Mouse (Mus musculus) spleen, adult 12 weeks (tissue): Measurements from ENCODE around the gene Ccdc34.
"Not testable (repeated sequence)": the region's sequence is repeated elsewhere in the genome, so short reads cannot be mapped to it uniquely, and the experiment has no call there.

Experiments used
- DNase-seq: peaks from one replicate; pipeline ENCODE4 v3.0.0; 2022; ENCODE audit warnings: low spot score

The Ccdc34 gene

DNA sequence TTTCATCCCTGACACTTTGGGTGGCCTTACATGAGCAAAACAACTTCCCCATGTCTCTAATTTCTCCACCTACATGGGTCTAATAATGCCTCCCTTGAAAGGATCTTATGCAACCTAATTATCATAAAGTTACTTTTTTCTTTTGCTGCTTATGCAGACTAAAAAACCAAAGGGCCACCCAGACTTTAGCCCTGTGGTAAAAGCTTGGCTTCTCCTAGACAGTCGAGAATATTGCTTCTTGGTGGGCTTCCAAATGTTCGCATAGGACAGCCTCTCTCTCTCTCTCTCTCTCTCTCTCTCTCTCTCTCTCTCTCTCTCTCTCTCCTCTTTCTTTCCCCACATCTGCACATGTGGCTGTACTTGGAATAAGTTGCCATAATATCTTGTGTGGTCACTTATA is 60.0 kb downstream of the Ccdc34 start:
- DNase-seq, result no peak

DNA sequence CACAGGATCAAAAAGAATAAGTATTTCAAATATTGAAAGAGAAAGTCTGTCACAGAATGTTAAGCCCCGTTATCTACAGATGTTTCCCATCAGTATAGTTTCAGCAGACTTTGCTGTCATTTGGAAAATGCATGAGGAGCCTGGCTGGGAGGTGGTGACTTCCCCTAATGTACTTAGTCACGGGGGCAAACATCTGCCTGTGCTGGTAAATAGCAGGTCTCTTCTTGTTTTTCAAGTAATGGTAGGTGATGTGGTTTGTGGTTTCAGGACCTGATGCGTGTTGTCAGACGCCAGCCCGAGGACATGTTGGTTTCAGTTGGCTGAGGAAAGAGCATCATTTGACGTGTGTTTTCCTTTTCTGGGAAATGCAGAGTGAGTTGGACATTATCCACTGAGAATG is 62.9 kb downstream of the Ccdc34 start:
- no peak for DNase-seq

- no peak for DNase-seq
Observed at GRCm38 (mm10) chr2:110082975-110083374, 65.4 kb downstream of the Ccdc34 start.

GRCm38 (mm10) chr2:110085701-110086143 is 68.1 kb downstream of the Ccdc34 start:
- DNase-seq, result no peak

DNA sequence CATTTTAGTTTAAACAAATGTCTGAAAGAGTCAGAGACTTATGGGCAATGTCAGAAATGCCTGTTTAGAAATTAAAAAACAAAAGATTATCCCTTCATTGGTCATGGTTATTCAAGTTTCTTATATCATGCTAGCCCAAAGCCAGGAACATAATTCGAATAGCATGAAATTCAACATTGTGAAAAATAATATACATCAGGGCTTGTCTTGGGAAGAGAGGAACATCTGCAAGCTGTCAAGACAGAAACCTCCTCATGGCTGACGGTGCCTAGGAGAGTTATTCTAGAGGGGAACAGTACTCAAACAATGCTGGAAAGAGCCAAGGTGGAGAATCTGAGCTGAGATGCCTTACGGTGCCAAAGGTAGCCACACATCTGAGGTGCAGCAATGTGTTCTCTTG is 96.5 kb downstream of the Ccdc34 start:
- no peak for DNase-seq

- DNase-seq, result no peak
Observed at GRCm38 (mm10) chr2:110129396-110129795, 111.8 kb downstream of the Ccdc34 start.

GRCm38 (mm10) chr2:110131573-110131972 is 114.0 kb downstream of the Ccdc34 start:
- DNase-seq, result no peak

DNA sequence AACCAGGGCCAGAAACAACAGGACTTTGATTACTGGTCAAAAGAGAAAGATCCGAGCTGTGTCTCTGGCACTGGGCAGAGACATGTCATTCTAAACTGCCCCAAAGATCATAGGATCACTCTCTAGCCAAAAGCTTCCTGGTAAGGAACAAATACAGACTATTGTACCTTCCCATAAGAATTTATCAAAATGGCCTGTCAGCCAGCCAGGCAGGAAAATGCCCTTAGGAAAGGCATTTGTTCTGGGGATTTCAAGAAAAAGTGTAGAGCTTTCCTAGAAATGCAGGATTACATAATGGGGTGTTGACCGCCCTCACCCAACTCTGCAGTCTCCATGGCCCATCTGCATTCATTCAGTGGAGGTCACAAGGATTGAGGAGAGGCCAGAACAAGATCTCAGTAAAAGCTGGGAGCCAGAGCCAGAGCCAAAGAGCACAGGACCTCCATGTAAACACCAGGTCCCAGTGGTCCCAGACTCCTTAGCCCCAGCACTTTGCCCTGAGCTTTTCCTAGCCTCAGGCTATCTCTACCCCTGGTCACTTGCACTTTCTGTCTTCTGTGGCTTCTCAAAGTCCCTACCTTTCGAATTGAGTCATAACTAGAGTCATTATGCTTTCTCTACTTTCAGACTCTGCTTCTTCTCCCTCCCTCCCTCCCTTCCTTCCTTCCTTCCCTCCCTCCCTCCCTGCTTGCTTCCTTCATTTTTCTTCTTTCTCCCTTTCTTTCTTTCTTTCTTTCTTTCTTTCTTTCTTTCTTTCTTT is 115.9 kb downstream of the Ccdc34 start:
- no peak for DNase-seq

DNA sequence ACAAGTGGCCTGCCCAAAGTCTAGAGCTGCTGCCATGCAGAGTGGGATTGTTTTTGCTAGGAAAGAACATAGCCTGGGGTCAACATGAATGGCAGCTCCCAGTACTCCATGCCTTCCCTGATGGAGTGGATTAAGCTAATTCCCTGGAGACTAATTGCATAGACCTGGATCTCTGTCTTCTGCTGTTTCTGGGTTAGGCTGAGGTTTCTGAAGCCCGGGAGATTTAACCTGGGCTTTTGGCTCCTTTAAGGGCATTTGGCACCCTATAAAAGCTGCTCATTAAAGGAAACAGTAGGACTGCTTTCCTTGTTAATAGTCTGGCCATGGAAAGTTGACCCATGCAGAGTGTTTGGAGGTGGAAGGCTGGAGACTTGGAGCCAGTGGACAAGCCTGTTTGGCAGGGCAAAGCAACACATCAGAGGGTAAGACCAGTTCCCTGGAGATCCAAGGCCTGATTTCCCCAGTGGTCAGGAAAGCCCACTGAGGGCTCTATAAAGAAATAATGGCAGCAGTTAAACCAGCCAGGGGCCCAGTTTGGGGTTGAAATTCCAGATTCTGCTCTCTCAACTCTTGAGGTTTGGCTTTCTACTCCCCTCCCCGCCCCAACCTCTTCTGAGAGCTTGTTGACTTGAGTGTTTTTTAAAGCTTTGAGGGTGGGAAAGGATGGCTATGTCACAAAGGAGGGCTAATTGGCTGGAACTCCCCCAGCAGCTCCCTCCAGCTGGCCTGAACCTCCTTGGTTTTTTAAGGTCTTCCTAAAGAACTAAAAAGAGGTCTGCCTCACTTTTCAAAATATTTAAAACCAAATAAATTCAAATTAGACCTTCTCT is 117.4 kb downstream of the Ccdc34 start:
- DNase-seq, result no peak

- no peak for DNase-seq
Observed at GRCm38 (mm10) chr2:110137291-110137690, 119.7 kb downstream of the Ccdc34 start.

GRCm38 (mm10) chr2:110138096-110138495 is 120.5 kb downstream of the Ccdc34 start:
- DNase-seq, result no peak

- DNase-seq, result not testable (repeated sequence)
Observed at GRCm38 (mm10) chr2:110147980-110148379, 130.4 kb downstream of the Ccdc34 start.

- no peak for DNase-seq
Observed at GRCm38 (mm10) chr2:110149246-110149645, 131.6 kb downstream of the Ccdc34 start.

DNA sequence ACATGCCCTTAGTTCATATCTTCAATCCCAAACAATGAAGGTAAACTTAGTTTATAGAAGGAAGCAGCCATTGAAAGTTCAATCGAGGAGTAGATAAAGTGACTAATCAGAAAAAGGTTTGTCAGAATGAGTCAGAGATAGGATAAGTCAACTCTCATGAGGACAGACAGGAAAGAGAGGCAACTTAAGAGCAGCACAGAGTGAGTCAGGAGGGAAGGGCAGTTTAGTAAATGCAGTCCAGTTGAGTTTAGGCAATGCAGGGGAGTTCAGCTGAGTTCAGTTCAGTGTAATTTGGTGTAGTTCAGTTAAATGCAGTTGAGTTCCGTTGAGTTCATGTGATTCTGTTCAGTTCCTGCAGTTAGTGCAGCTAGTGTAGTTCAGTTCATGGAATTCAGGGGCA is 138.7 kb downstream of the Ccdc34 start:
- DNase-seq, result no peak

GRCm38 (mm10) chr2:110165003-110165402 is 147.4 kb downstream of the Ccdc34 start:
- DNase-seq, result no peak

- no peak for DNase-seq
Observed at GRCm38 (mm10) chr2:110167694-110168093, 150.1 kb downstream of the Ccdc34 start.

- DNase-seq, result no peak
Observed at GRCm38 (mm10) chr2:110168361-110168760, 150.7 kb downstream of the Ccdc34 start.

- DNase-seq, result no peak
Observed at GRCm38 (mm10) chr2:110172456-110172855, 154.8 kb downstream of the Ccdc34 start.

DNA sequence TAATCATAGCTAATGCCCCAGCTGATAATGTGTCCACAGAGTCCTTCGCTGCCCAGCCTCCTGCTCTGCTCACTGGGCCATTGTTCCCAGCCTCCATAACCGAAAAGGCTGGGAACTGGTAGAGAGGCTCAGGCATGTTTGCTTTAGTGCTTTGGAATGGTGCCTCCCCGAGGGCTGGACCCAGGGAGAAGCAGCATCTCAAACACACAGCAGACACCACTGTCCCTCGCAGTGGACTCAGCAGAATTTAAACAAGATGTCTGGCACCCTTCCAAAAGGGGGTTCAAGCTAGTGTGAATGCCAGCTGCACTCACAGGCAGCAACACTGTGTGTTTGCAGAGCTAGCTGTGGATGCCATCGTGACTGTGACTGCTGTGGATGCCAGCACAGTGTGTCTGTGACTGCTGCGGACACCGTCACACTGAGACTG is 156.2 kb downstream of the Ccdc34 start:
- DNase-seq, result no peak

GRCm38 (mm10) chr2:110176761-110177400 is 159.3 kb downstream of the Ccdc34 start:
- DNase-seq, result no peak

DNA sequence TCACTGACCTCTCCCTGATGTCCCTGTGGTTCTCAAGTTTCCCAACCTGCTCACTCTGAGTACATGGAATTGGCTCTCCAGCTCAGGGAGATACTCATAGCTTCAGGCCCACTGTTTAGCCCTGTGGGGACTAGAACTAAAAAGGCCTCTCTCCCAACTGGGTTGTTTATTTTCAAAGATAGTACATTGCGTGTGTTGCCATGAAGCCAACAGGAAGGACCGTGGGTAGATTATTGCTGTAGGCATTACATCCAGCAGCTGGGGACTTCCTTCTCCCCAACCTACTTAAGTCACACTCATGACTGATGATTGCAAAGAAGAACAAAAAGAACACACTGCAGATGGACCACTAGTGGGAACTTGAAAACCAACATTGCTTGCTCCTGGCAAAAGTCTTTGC is 159.8 kb downstream of the Ccdc34 start:
- no peak for DNase-seq

DNA sequence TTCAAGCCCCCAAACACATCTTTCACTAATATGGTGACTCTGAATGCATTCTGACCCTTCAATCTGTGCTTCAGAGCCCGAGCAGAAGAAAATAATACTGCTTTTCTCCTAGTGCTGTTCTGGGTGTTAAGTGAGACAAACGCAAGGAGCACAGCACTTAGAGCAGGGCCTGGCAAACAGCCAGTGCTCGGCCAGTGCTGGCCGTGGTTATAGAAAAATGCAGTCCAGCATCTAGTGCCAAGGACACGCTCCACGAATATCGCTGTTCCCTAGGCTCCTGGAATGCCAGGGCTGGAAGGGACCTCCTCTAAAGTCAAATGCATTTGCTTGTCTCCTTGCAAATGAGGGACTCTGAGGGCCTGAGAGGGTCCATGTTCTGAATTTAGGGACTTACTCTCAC is 160.3 kb downstream of the Ccdc34 start:
- no peak for DNase-seq
